Comparison of ENCODE assay signal across 7 mouse cellular contexts in the genomic region with DNA sequence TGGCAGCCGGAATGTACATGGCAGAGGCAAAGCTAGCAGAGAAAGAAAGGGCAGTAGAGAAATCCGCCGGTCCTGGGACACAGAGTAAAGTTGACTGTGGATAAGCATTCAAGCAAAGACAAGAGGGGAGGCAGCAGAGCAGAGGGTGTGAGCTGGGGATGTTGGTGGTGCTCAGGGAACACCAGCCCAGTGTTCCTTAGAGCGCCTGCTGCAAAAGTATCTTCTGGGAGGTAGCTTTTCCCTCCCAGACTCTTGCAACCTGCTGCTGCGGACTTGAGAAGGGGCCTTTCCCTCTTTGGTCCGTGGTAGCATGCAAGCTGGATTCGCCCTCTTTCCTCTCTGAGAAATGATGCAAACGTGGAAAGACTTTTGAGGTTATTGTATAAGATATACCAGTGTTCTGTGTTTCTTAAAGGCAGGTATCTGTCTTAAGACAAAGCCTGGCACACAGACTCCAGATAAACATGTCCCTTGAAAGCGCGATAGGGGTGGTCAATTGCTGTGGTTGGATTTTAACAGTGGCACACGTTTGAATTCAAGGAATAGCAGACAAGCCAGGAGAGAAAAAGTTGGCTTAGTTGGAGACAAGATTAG. TPM values are rescaled to one million over a fixed set of nuclear protein-coding genes. Genes with fewer than 3 reads are reported as not detected.
DNase-seq lines count a peak whose midpoint lies in the region; ATAC-seq lines count a peak whose summit lies in the region.

No protein-coding gene starts in this region.

- whole genome bisulfite sequencing in forebrain, embryonic 12.5 days, result 40% methylated on average over 11 of the region's 11 CpGs
- 38% methylated on average over 11 of the region's 11 CpGs for WGBS in liver, embryonic 12.5 days (ENCODE audit: insufficient replicate concordance)

- H3K36me3 ChIP-seq in megakaryocyte, embryonic 14.5 days (replicated peaks; ENCODE audit: low read length), result peaks cover 16% of the 10 kb centered on the region
- H3K36me3 ChIP-seq in forebrain, embryonic 12.5 days (replicated peaks), result peaks cover 9% of the 10 kb centered on the region
- peaks cover 9% of the 10 kb centered on the region for H3K36me3 ChIP-seq in liver, embryonic 12.5 days

- peak overlapping the region; percentile 99 for H3K4me3 ChIP-seq in megakaryocyte, embryonic 14.5 days (replicated peaks)
- H3K4me3 ChIP-seq in forebrain, embryonic 12.5 days (replicated peaks), result peak overlapping the region; percentile 54
- peak overlapping the region; percentile 72 for H3K4me3 ChIP-seq in liver, embryonic 12.5 days

- DNase-seq in embryo, embryonic 11 days, result no peak
- no peak for DNase-seq in cerebellum, postnatal 25 days
- no peak for DNase-seq in frontal cortex, postnatal 36 days (ENCODE audit: low spot score in 2 of 2)

- peaks cover 53% of the 10 kb centered on the region for H3K4me1 ChIP-seq in megakaryocyte, embryonic 14.5 days
- peaks cover 26% of the 10 kb centered on the region for H3K4me1 ChIP-seq in forebrain, embryonic 12.5 days
- peaks cover 53% of the 10 kb centered on the region for H3K4me1 ChIP-seq in liver, embryonic 12.5 days

- H3K27ac ChIP-seq in forebrain, embryonic 12.5 days, result peak overlapping the region; percentile 83; the same call in 1 of the 2 replicates
- peak overlapping the region; percentile 75 for H3K27ac ChIP-seq in liver, embryonic 12.5 days

- H3K9ac ChIP-seq in forebrain, embryonic 12.5 days, result peak overlapping the region; percentile 84
- H3K9ac ChIP-seq in liver, embryonic 12.5 days, result peak overlapping the region; percentile 76

- peak overlapping the region; percentile 74 for H3K4me2 ChIP-seq in forebrain, embryonic 12.5 days
- H3K4me2 ChIP-seq in liver, embryonic 12.5 days, result peak overlapping the region; percentile 90

- no peaks in the 10 kb centered on the region for H3K9me3 ChIP-seq in megakaryocyte, embryonic 14.5 days
- H3K9me3 ChIP-seq in forebrain, embryonic 12.5 days, result no peaks in the 10 kb centered on the region
- H3K9me3 ChIP-seq in liver, embryonic 12.5 days (replicated peaks), result no peaks in the 10 kb centered on the region

- no peaks in the 10 kb centered on the region for H3K27me3 ChIP-seq in megakaryocyte, embryonic 14.5 days (replicated peaks)
- no peaks in the 10 kb centered on the region for H3K27me3 ChIP-seq in forebrain, embryonic 12.5 days
- no peaks in the 10 kb centered on the region for H3K27me3 ChIP-seq in liver, embryonic 12.5 days (replicated peaks)

- ATAC-seq in megakaryocyte, adult 5-6 weeks (ENCODE audit: poor library complexity, severe bottlenecking), result no peak
- ATAC-seq in forebrain, embryonic 12.5 days (ENCODE audit: low FRiP score), result no peak; the same call in 1 of the 2 replicates
- ATAC-seq in liver, embryonic 12.5 days, result no peak; the same call in 1 of the 2 replicates

RNA-seq across cellular contexts. Expression of gene Senp1, which starts 14.3 kb away (rescaled TPM):
- polyA plus RNA-seq in megakaryocyte, embryonic 14.5 days (2012; ENCODE audit: insufficient read depth, low replicate concordance), result 5.1 and 9.2 TPM in 2 replicates
- 43.4 and 44.7 TPM in 2 replicates for total RNA-seq in megakaryocyte, adult 5-6 weeks (2015)
- total RNA-seq in megakaryocyte, adult 5-6 weeks (2017), result 39.9 and 52.2 TPM in 2 replicates
- polyA plus RNA-seq in forebrain, embryonic 12.5 days (2016; fragmentation: Nextera tagmentation; extraction: Ambion mirVana), result 39.6 and 44.3 TPM in 2 replicates
- 27.8 and 28.4 TPM in 2 replicates for polyA plus RNA-seq in liver, embryonic 12.5 days (2016; fragmentation: Nextera tagmentation; extraction: Ambion mirVana)

RNA-seq across cellular contexts. Expression of gene Pfkm, which starts 15.4 kb away (rescaled TPM):
- polyA plus RNA-seq in megakaryocyte, embryonic 14.5 days (2012; ENCODE audit: insufficient read depth, low replicate concordance), result 2.6 and 10.2 TPM in 2 replicates
- total RNA-seq in megakaryocyte, adult 5-6 weeks (2015), result 2.4 and 3.1 TPM in 2 replicates
- 4.7 and 6.2 TPM in 2 replicates for total RNA-seq in megakaryocyte, adult 5-6 weeks (2017)
- 52.5 and 56.6 TPM in 2 replicates for polyA plus RNA-seq in forebrain, embryonic 12.5 days (2016; fragmentation: Nextera tagmentation; extraction: Ambion mirVana)
- 28.8 and 30.3 TPM in 2 replicates for polyA plus RNA-seq in liver, embryonic 12.5 days (2016; fragmentation: Nextera tagmentation; extraction: Ambion mirVana)

RNA-seq across cellular contexts. Expression of gene Asb8, which starts 57.6 kb away (rescaled TPM):
- polyA plus RNA-seq in megakaryocyte, embryonic 14.5 days (2012; ENCODE audit: insufficient read depth, low replicate concordance), result 2.8 and 4.3 TPM in 2 replicates
- total RNA-seq in megakaryocyte, adult 5-6 weeks (2015), result 29.8 and 34.5 TPM in 2 replicates
- total RNA-seq in megakaryocyte, adult 5-6 weeks (2017), result 30.0 and 31.4 TPM in 2 replicates
- 38.4 and 44.8 TPM in 2 replicates for polyA plus RNA-seq in forebrain, embryonic 12.5 days (2016; fragmentation: Nextera tagmentation; extraction: Ambion mirVana)
- polyA plus RNA-seq in liver, embryonic 12.5 days (2016; fragmentation: Nextera tagmentation; extraction: Ambion mirVana), result 25.6 and 25.9 TPM in 2 replicates

RNA-seq across cellular contexts. Expression of gene Ccdc184, which starts 59.2 kb away (rescaled TPM):
- polyA plus RNA-seq in megakaryocyte, embryonic 14.5 days (2012; ENCODE audit: insufficient read depth, low replicate concordance), result 1.3 TPM in 1 of 2 replicates, not detected in the other
- total RNA-seq in megakaryocyte, adult 5-6 weeks (2015), result not detected in 2 replicates
- not detected in 2 replicates for total RNA-seq in megakaryocyte, adult 5-6 weeks (2017)
- 15.9 and 19.6 TPM in 2 replicates for polyA plus RNA-seq in forebrain, embryonic 12.5 days (2016; fragmentation: Nextera tagmentation; extraction: Ambion mirVana)
- polyA plus RNA-seq in liver, embryonic 12.5 days (2016; fragmentation: Nextera tagmentation; extraction: Ambion mirVana), result not detected in 2 replicates
